In the genomic region with DNA sequence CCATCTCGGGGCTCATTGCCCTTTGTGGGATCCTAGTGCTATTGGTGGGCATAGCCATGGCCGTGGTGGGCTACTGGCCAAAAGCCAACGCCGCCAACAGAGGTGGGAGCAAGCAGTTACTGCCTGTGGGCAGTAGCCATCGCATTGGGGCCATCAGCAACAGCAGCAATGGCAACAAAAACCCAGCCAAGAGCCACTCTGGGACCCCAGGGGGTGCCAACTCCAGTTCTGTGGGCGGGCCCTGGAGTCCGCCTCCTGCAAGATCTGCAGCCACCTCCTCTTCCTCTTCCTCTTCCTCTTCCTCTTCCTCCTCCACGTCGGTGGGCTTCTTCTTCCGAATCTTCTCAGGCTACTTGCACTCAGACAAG, we compare ENCODE assay signal across 8 mouse cellular contexts. TPM values are rescaled to one million over a fixed set of nuclear protein-coding genes. Genes with fewer than 3 reads are reported as not detected.
DNase-seq lines count a peak whose midpoint lies in the region; ATAC-seq and TF ChIP-seq lines count a peak whose summit lies in the region.

No protein-coding gene starts in this region.

- no peaks in the 10 kb centered on the region for H3K9me3 ChIP-seq in lung, postnatal 0 days (ENCODE audit: low read length)
- H3K9me3 ChIP-seq in intestine, postnatal 0 days (ENCODE audit: control insufficient read depth), result no peaks in the 10 kb centered on the region
- no peaks in the 10 kb centered on the region for H3K9me3 ChIP-seq in stomach, embryonic 15.5 days

- no peak for TF ChIP-seq CTCF in lung, postnatal 0 days (IDR thresholded peaks at IDR 0.05)
- no peak for TF ChIP-seq CTCF in intestine, postnatal 0 days (IDR thresholded peaks at IDR 0.05; ENCODE audit: low read depth)

- DNase-seq in frontal cortex, postnatal 10 days (ENCODE audit: low spot score in 2 of 2), result peak; percentile 8 to 14
- no peak for DNase-seq in frontal cortex, postnatal 36 days (ENCODE audit: low spot score in 2 of 2)
- DNase-seq in lung, postnatal 0 days (ENCODE audit: low spot score), result no peak
- no peak for DNase-seq in lung, postnatal 10 days
- no peak for DNase-seq in gastrocnemius, postnatal 36 days
- DNase-seq in adrenal gland, postnatal 4 days (ENCODE audit: low spot score in 2 of 2), result no peak

- ATAC-seq in lung, postnatal 0 days, result no peak
- no peak for ATAC-seq in intestine, postnatal 0 days
- no peak for ATAC-seq in stomach, embryonic 15.5 days (ENCODE audit: insufficient read depth, low FRiP score, low read depth)

- WGBS in lung, postnatal 0 days, result 8% methylated on average over 8 of the region's 10 CpGs
- WGBS in intestine, postnatal 0 days, result 42% methylated on average over 10 of the region's 10 CpGs
- WGBS in stomach, embryonic 15.5 days, result 20% methylated on average over 10 of the region's 10 CpGs

- H3K4me1 ChIP-seq in lung, postnatal 0 days (ENCODE audit: insufficient read depth, low read depth, low read length), result peaks cover 11% of the 10 kb centered on the region; the same call in 1 of the 2 replicates
- 0 out of 2 replicates have a peak, but pooled peaks cover 3% of the 10 kb centered on the region for H3K4me1 ChIP-seq in intestine, postnatal 0 days (replicated peaks; ENCODE audit: control insufficient read depth, insufficient read depth, low read length)
- peaks cover 32% of the 10 kb centered on the region for H3K4me1 ChIP-seq in stomach, embryonic 15.5 days

- no peak for TF ChIP-seq EP300 in lung, postnatal 0 days (IDR thresholded peaks at IDR 0.05)

- H3K27ac ChIP-seq in lung, postnatal 0 days (ENCODE audit: low read length), result no peak overlapping the region
- no peak overlapping the region for H3K27ac ChIP-seq in intestine, postnatal 0 days (ENCODE audit: low read depth, low read length)
- no peak overlapping the region for H3K27ac ChIP-seq in stomach, embryonic 15.5 days

- H3K4me3 ChIP-seq in lung, postnatal 0 days (ENCODE audit: low read depth, low read length), result peak overlapping the region; percentile 50; the same call in 1 of the 2 replicates
- H3K4me3 ChIP-seq in intestine, postnatal 0 days (ENCODE audit: low read depth, low read length), result peak overlapping the region; percentile 54
- peak overlapping the region; percentile 53 for H3K4me3 ChIP-seq in stomach, embryonic 15.5 days (replicated peaks)

- H3K36me3 ChIP-seq in lung, postnatal 0 days (ENCODE audit: insufficient read depth, low read length), result no peaks in the 10 kb centered on the region
- no peaks in the 10 kb centered on the region for H3K36me3 ChIP-seq in intestine, postnatal 0 days (ENCODE audit: control insufficient read depth, insufficient read depth)
- no peaks in the 10 kb centered on the region for H3K36me3 ChIP-seq in stomach, embryonic 15.5 days

- H3K27me3 ChIP-seq in lung, postnatal 0 days (replicated peaks; ENCODE audit: insufficient read depth, low read length), result peaks cover 54% of the 10 kb centered on the region
- peaks cover 55% of the 10 kb centered on the region for H3K27me3 ChIP-seq in intestine, postnatal 0 days (replicated peaks; ENCODE audit: control insufficient read depth, insufficient read depth, low read length)
- H3K27me3 ChIP-seq in stomach, embryonic 15.5 days (replicated peaks), result peaks cover 48% of the 10 kb centered on the region

- H3K9ac ChIP-seq in lung, postnatal 0 days (replicated peaks; ENCODE audit: low read depth), result no peak overlapping the region
- H3K9ac ChIP-seq in intestine, postnatal 0 days (ENCODE audit: low read depth, low read length), result no peak overlapping the region
- no peak overlapping the region for H3K9ac ChIP-seq in stomach, embryonic 15.5 days

- peak overlapping the region; percentile 98 for H3K4me2 ChIP-seq in lung, postnatal 0 days (replicated peaks; ENCODE audit: low read depth, low read length)
- H3K4me2 ChIP-seq in intestine, postnatal 0 days (replicated peaks; ENCODE audit: low read depth), result peak overlapping the region; percentile 99
- peak overlapping the region; percentile 100 for H3K4me2 ChIP-seq in stomach, embryonic 15.5 days

- intact Hi-C loops in gastrocnemius, postnatal 36 days (cut with DNase I), result loop anchor here (5.0 to 10.0 kb wide), 2 partner anchors 663 to 976 kb away; no protein-coding TSS in a partner anchor

RNA-seq across cellular contexts. Expression of gene Tmem200c, which starts 14.1 kb away (rescaled TPM):
- polyA plus RNA-seq in lung, postnatal 0 days (2015; fragmentation: Nextera tagmentation; extraction: Ambion mirVana), result 0.11 TPM in 1 of 2 replicates, not detected in the other
- polyA plus RNA-seq in intestine, postnatal 0 days (2015; fragmentation: Nextera tagmentation; extraction: Ambion mirVana), result 0.10 and 0.25 TPM in 2 replicates
- 0.40 and 0.48 TPM in 2 replicates for polyA plus RNA-seq in stomach, embryonic 15.5 days (2015; fragmentation: Nextera tagmentation; extraction: Ambion mirVana)
- total RNA-seq in gastrocnemius, postnatal 36 days (2021), result under 1 TPM; 0.20 to 0.28 TPM
- total RNA-seq in adrenal gland, postnatal 4 days (2021), result 1 to 10 TPM; 1.7 to 1.8 TPM

Comparison
In these comparisons a context has a peak if more than half of its experiments do, and no peak if none do; other contexts are left out.
1. DNase-seq: peak in frontal cortex, postnatal 10 days (2 of 2); none in frontal cortex, postnatal 36 days (0 of 2), lung, postnatal 0 days (single experiment), lung, postnatal 10 days (single experiment), gastrocnemius, postnatal 36 days (0 of 2) and adrenal gland, postnatal 4 days (0 of 2).
2. Peak in every context shown above with its lines, with median percentiles within 50 percentile points of each other: H3K4me2 ChIP-seq and H3K4me3 ChIP-seq.